Mouse (Mus musculus) frontal cortex, postnatal 10 days (tissue): ENCODE data around the gene Kif19a.

Experiments used
- DNase-seq, 2 experiments: peaks; one replicate each; pipeline ENCODE4 v3.0.0; 2022; ENCODE audit warnings: low spot score in 2 of 2, mixed read lengths in 1 of 2

Gene Kif19a

GRCm38 (mm10) chr11:114764820-114765818 is at the start of gene Kif19a:
Kif19a (plus strand) TSS chr11:114765388.
- no peak for DNase-seq

GRCm38 (mm10) chr11:114715531-114715930 is 49.7 kb upstream of the Kif19a start:
- DNase-seq, result no peak

GRCm38 (mm10) chr11:114720535-114720934 is 44.7 kb upstream of the Kif19a start:
- DNase-seq, result no peak

GRCm38 (mm10) chr11:114722438-114722837 is 42.8 kb upstream of the Kif19a start:
- DNase-seq, result no peak

- DNase-seq, result no peak
Measured at GRCm38 (mm10) chr11:114723030-114723429, 42.2 kb upstream of the Kif19a start.

GRCm38 (mm10) chr11:114724787-114725590 is 40.2 kb upstream of the Kif19a start:
- DNase-seq, result no peak

GRCm38 (mm10) chr11:114726965-114727825 is 38.0 kb upstream of the Kif19a start, which contains the start of gene Dnaic2:
Dnaic2 (plus strand) TSS chr11:114727408.
- DNase-seq, result peak; percentile 58 to 71

GRCm38 (mm10) chr11:114727826-114728186 is 37.4 kb upstream of the Kif19a start:
- DNase-seq, result no peak

- no peak for DNase-seq
Measured at GRCm38 (mm10) chr11:114728333-114728732, 36.9 kb upstream of the Kif19a start.

GRCm38 (mm10) chr11:114729832-114730363 is 35.3 kb upstream of the Kif19a start:
- DNase-seq, result no peak

GRCm38 (mm10) chr11:114731711-114732110 is 33.5 kb upstream of the Kif19a start:
- DNase-seq, result no peak

GRCm38 (mm10) chr11:114732890-114733289 is 32.3 kb upstream of the Kif19a start:
- no peak for DNase-seq

GRCm38 (mm10) chr11:114736111-114736510 is 29.1 kb upstream of the Kif19a start:
- no peak for DNase-seq

GRCm38 (mm10) chr11:114736913-114737624 is 28.1 kb upstream of the Kif19a start:
- no peak for DNase-seq

- no peak for DNase-seq
Measured at GRCm38 (mm10) chr11:114740598-114740997, 24.6 kb upstream of the Kif19a start.

- DNase-seq, result no peak
Measured at GRCm38 (mm10) chr11:114741451-114741850, 23.7 kb upstream of the Kif19a start.

- peak; percentile 69 to 87 for DNase-seq
Measured at GRCm38 (mm10) chr11:114745134-114745533, 20.1 kb upstream of the Kif19a start.

GRCm38 (mm10) chr11:114747564-114748138 is 17.5 kb upstream of the Kif19a start:
- no peak for DNase-seq

GRCm38 (mm10) chr11:114769911-114770310 is 4.7 kb downstream of the Kif19a start:
- DNase-seq, result no peak

GRCm38 (mm10) chr11:114771896-114772295 is 6.7 kb downstream of the Kif19a start:
- no peak for DNase-seq
